Mouse (Mus musculus) myocyte (in vitro differentiated cells): ENCODE results near the gene Vps26c. TPM values are rescaled to one million over a fixed set of nuclear protein-coding genes. Genes with fewer than 3 reads are reported as not detected.
A peak's percentile ranks its signal among the peaks of the same experiment; 100 is the strongest.

Experiments used
- H3K27me3 ChIP-seq: one replicate; pipeline ENCODE4 v1.6.1; 2011; ENCODE audit not compliant: control insufficient read depth, insufficient read depth, insufficient read length
- H3K36me3 ChIP-seq: one replicate; pipeline ENCODE4 v1.6.1; 2011; ENCODE audit not compliant: control insufficient read depth, insufficient read depth
- H3K4me2 ChIP-seq: one replicate; pipeline ENCODE4 v1.6.1; 2011; ENCODE audit warnings: low read depth, control low read depth
- H3K4me3 ChIP-seq: one replicate; pipeline ENCODE4 v1.5.1; 2011; ENCODE audit warnings: mild to moderate bottlenecking, control low read depth, moderate library complexity
- H3K79me2 ChIP-seq: one replicate; pipeline ENCODE4 v1.6.1; 2011; ENCODE audit not compliant: control insufficient read depth, insufficient read depth
- H3ac ChIP-seq: one replicate; pipeline ENCODE4 v1.6.1; 2011; ENCODE audit not compliant: control insufficient read depth, insufficient read length
- CEBPB ChIP-seq: IDR thresholded peaks from 2 replicates; pipeline ENCODE4 v1.6.1; 2011; ENCODE audit warnings: mild to moderate bottlenecking, moderate library complexity; ENCODE audit not compliant: poor library complexity, insufficient read depth, severe bottlenecking
- E2F4 ChIP-seq: IDR thresholded peaks from one replicate; pipeline ENCODE4 v1.6.1; 2011; ENCODE audit warnings: mild to moderate bottlenecking, control low read depth, moderate library complexity; ENCODE audit not compliant: insufficient read depth
- MAX ChIP-seq: IDR thresholded peaks from one replicate; pipeline ENCODE4 v1.6.1; 2011; ENCODE audit warnings: low read depth, mild to moderate bottlenecking, control low read depth
- MYOD1 ChIP-seq, 3 experiments: IDR thresholded peaks; one replicate each; pipeline ENCODE4 v1.6.1; 2011; ENCODE audit warnings: control low read depth in 2 of 3, low read depth in 2 of 3, mild to moderate bottlenecking in 2 of 3, moderate library complexity in 1 of 3; ENCODE audit not compliant: insufficient read length in 2 of 3, control insufficient read depth in 1 of 3
- MYOG ChIP-seq, 3 experiments: IDR thresholded peaks; one replicate each; pipeline ENCODE4 v1.6.1; 2011; ENCODE audit warnings: control low read depth in 2 of 3, low read depth in 2 of 3, mild to moderate bottlenecking in 2 of 3; ENCODE audit not compliant: insufficient read length in 2 of 3, control insufficient read depth in 1 of 3, insufficient read depth in 1 of 3
- POLR2A ChIP-seq: IDR thresholded peaks from one replicate; pipeline ENCODE4 v1.6.1; 2011; ENCODE audit warnings: low read depth, mild to moderate bottlenecking, control low read depth, moderate library complexity; ENCODE audit not compliant: insufficient read length
- POLR2AphosphoS2 ChIP-seq: IDR thresholded peaks from one replicate; pipeline ENCODE4 v1.6.1; 2011; ENCODE audit warnings: low read depth, control low read depth; ENCODE audit not compliant: insufficient read length
- REST ChIP-seq: IDR thresholded peaks from one replicate; pipeline ENCODE4 v1.6.1; 2011; ENCODE audit warnings: mild to moderate bottlenecking, control low read depth, moderate library complexity; ENCODE audit not compliant: insufficient read depth, insufficient read length
- SRF ChIP-seq: IDR thresholded peaks from one replicate; pipeline ENCODE4 v1.6.1; 2011; ENCODE audit warnings: low read depth; ENCODE audit not compliant: control insufficient read depth, insufficient read length
- TCF12 ChIP-seq: IDR thresholded peaks from one replicate; pipeline ENCODE4 v1.6.1; 2011; ENCODE audit warnings: mild to moderate bottlenecking, control low read depth; ENCODE audit not compliant: poor library complexity, insufficient read depth, severe bottlenecking
- TCF3 ChIP-seq: IDR thresholded peaks from one replicate; pipeline ENCODE4 v1.6.1; 2011; ENCODE audit warnings: low read depth, control low read depth; ENCODE audit not compliant: insufficient read length
- USF1 ChIP-seq: IDR thresholded peaks from one replicate; pipeline ENCODE4 v1.6.1; 2011; ENCODE audit warnings: low read depth, mild to moderate bottlenecking, control low read depth, moderate library complexity
- polyA plus RNA-seq: library from polyadenylated mRNA; unstranded; fragments of >200 nt; fragmentation: generic; extraction: Trizol; gene quantifications from one replicate; pipeline ENCODE4 v1.2.1, GENCODE M21; 2012; ENCODE audit warnings: missing spikeins

The Vps26c gene
- 58.3 TPM for polyA plus RNA-seq

GRCm38 (mm10) chr16:94526344-94527151, at the start of gene Vps26c:
Gene Vps26c (minus strand): TSS chr16:94526830.
- Histone ChIP-seq H3K4me3 (peak within 1 kb of the TSS; percentile 78), H3ac (peak within 1 kb of the TSS; percentile 61), H3K36me3 (no peaks in the 10 kb centered on the region), H3K27me3 (no peaks in the 10 kb centered on the region), H3K4me2 (peak within 1 kb of the TSS; percentile 97), H3K79me2 (peaks cover 35% of the 10 kb centered on the region)
- TF ChIP-seq POLR2A (peak; percentile 92), POLR2AphosphoS2 (peak; percentile 93), MAX (peak; percentile 32), MYOG (IDR thresholded peaks at IDR 0.05; ENCODE audit: control insufficient read depth in 1 of 3, insufficient read depth in 1 of 3, insufficient read length in 2 of 3, low read depth in 2 of 3) (peak in 1 of 3 experiments; percentile 54), E2F4 (peak; percentile 72), REST (no peak), CEBPB (no peak), USF1 (peak; percentile 92), TCF3 (no peak), MYOD1 (IDR thresholded peaks at IDR 0.05; ENCODE audit: control insufficient read depth in 1 of 3, insufficient read length in 2 of 3, low read depth in 2 of 3) (peak in 1 of 3 experiments; percentile 40), TCF12 (no peak), SRF (peak; percentile 44)

- no peaks in the 10 kb centered on the region for H3K36me3 ChIP-seq
- H3ac ChIP-seq, result no peak overlapping the region
- H3K79me2 ChIP-seq, result peaks cover 100% of the 10 kb centered on the region
- no peak overlapping the region for H3K4me3 ChIP-seq
- no peak for TF ChIP-seq SRF
- no peak for TF ChIP-seq USF1
- no peak for TF ChIP-seq POLR2A
- no peak for TF ChIP-seq E2F4
- no peak for TF ChIP-seq CEBPB
- no peak for TF ChIP-seq MYOG (IDR thresholded peaks at IDR 0.05; ENCODE audit: control insufficient read depth in 1 of 3, insufficient read depth in 1 of 3, insufficient read length in 2 of 3, low read depth in 2 of 3)
- no peak for TF ChIP-seq REST
- no peak for TF ChIP-seq MYOD1 (IDR thresholded peaks at IDR 0.05; ENCODE audit: control insufficient read depth in 1 of 3, insufficient read length in 2 of 3, low read depth in 2 of 3)
- TF ChIP-seq TCF12, result no peak
- no peak for TF ChIP-seq TCF3
- TF ChIP-seq MAX, result no peak
- no peak for TF ChIP-seq POLR2AphosphoS2
- no peaks in the 10 kb centered on the region for H3K27me3 ChIP-seq
- H3K4me2 ChIP-seq, result no peak overlapping the region
Observed at GRCm38 (mm10) chr16:94575757-94576156, 49.1 kb upstream of the Vps26c start.

GRCm38 (mm10) chr16:94574718-94575094, 48.1 kb upstream of the Vps26c start:
- Histone ChIP-seq H3K27me3 (no peaks in the 10 kb centered on the region), H3K79me2 (peaks cover 92% of the 10 kb centered on the region), H3K4me3 (no peak overlapping the region), H3K4me2 (peak overlapping the region; percentile 19), H3ac (no peak overlapping the region), H3K36me3 (no peaks in the 10 kb centered on the region)
- TF ChIP-seq POLR2AphosphoS2 (no peak), USF1 (peak; percentile 92)

- peak overlapping the region; percentile 19 for H3K4me2 ChIP-seq
- H3K4me3 ChIP-seq, result no peak overlapping the region
- H3K36me3 ChIP-seq, result no peaks in the 10 kb centered on the region
- no peak overlapping the region for H3ac ChIP-seq
- no peak for TF ChIP-seq POLR2AphosphoS2
- peak in 1 of 3 experiments; percentile 68 for TF ChIP-seq MYOD1 (IDR thresholded peaks at IDR 0.05; ENCODE audit: control insufficient read depth in 1 of 3, insufficient read length in 2 of 3, low read depth in 2 of 3)
- TF ChIP-seq SRF, result no peak
- no peak for TF ChIP-seq TCF12
- TF ChIP-seq MYOG (IDR thresholded peaks at IDR 0.05; ENCODE audit: control insufficient read depth in 1 of 3, insufficient read depth in 1 of 3, insufficient read length in 2 of 3, low read depth in 2 of 3), result peak in 2 of 3 experiments; percentile 6 to 58
- H3K79me2 ChIP-seq, result peaks cover 87% of the 10 kb centered on the region
- H3K27me3 ChIP-seq, result no peaks in the 10 kb centered on the region
Observed at GRCm38 (mm10) chr16:94574025-94574717, 47.5 kb upstream of the Vps26c start.
